ENCODE assay signal across 10 mouse cellular contexts in genomic region chr5:120600946-120601668, GRCm38 (mm10). TPM values are rescaled to one million over a fixed set of nuclear protein-coding genes. Genes with fewer than 3 reads are reported as not detected.
DNase-seq lines count a peak whose midpoint lies in the region; ATAC-seq and TF ChIP-seq lines count a peak whose summit lies in the region.
"Had no signal": no experiment of that assay in that cellular context is flagged by ENCODE, and none has a peak within 500 bp of the region (broad histone marks: within the 10 kb centered on the region; RNA-seq: fewer than 3 reads in every experiment).

No protein-coding gene starts in this region.

- no peaks in the 10 kb centered on the region for H3K9me3 ChIP-seq in heart, postnatal 0 days (replicated peaks; ENCODE audit: control insufficient read depth, low read length)
- H3K9me3 ChIP-seq: limb, embryonic 15.5 days had no signal

- 0 out of 2 replicates have a peak, but pooled peaks cover 12% of the 10 kb centered on the region for H3K4me1 ChIP-seq in heart, postnatal 0 days (ENCODE audit: control insufficient read depth, insufficient read depth)
- peaks cover 8% of the 10 kb centered on the region for H3K4me1 ChIP-seq in liver, adult 2 months (ENCODE audit: control insufficient read depth, insufficient read depth, low read length)

- no peak overlapping the region for H3K9ac ChIP-seq in heart, postnatal 0 days (replicated peaks; ENCODE audit: low read depth, low read length)
- H3K9ac ChIP-seq in liver, adult 2 months (ENCODE audit: low read depth, low read length) = no peak overlapping the region
- H3K9ac ChIP-seq: limb, embryonic 15.5 days had no signal

- no peak overlapping the region for H3K4me3 ChIP-seq in heart, postnatal 0 days (ENCODE audit: low read depth, low read length)
- H3K4me3 ChIP-seq in liver, adult 2 months (ENCODE audit: insufficient read depth, low read depth, low read length) = no peak overlapping the region
- H3K4me3 ChIP-seq: limb, embryonic 15.5 days had no signal

- no peak overlapping the region for H3K4me2 ChIP-seq in heart, postnatal 0 days (ENCODE audit: low read depth, low read length)
- H3K4me2 ChIP-seq: limb, embryonic 15.5 days had no signal

- WGBS in heart, postnatal 0 days = 40% methylated on average over 11 of the region's 11 CpGs
- 44% methylated on average over 11 of the region's 11 CpGs for WGBS in liver, adult 2 months

- H3K27ac ChIP-seq in heart, postnatal 0 days (ENCODE audit: low read depth) = 0 out of 2 replicates have a peak overlapping the region, but pooled peaks have one; percentile 18
- H3K27ac ChIP-seq in liver, adult 2 months (replicated peaks; ENCODE audit: insufficient read depth, low read depth, low read length) = no peak overlapping the region
- H3K27ac ChIP-seq: limb, embryonic 15.5 days had no signal

- H3K36me3 ChIP-seq in heart, postnatal 0 days (replicated peaks; ENCODE audit: control insufficient read depth, insufficient read depth, low read length) = no peaks in the 10 kb centered on the region
- no peaks in the 10 kb centered on the region for H3K36me3 ChIP-seq in liver, adult 2 months (ENCODE audit: control insufficient read depth, insufficient read depth, low read length)
- H3K36me3 ChIP-seq: limb, embryonic 15.5 days had no signal

- TF ChIP-seq CTCF in heart, postnatal 0 days (IDR thresholded peaks at IDR 0.05; ENCODE audit: low read depth) = peak; percentile 53
- peak; percentile 91 for TF ChIP-seq CTCF in liver, adult 2 months (IDR thresholded peaks at IDR 0.05; ENCODE audit: low read depth, low read length)

- peaks cover 25% of the 10 kb centered on the region; the same call in 1 of the 2 replicates for H3K27me3 ChIP-seq in heart, postnatal 0 days (ENCODE audit: control insufficient read depth, insufficient read depth, low read length)
- no peaks in the 10 kb centered on the region for H3K27me3 ChIP-seq in liver, adult 2 months (ENCODE audit: control insufficient read depth, insufficient read depth, low read length)
- H3K27me3 ChIP-seq: limb, embryonic 15.5 days had no signal

- no peak for TF ChIP-seq EP300 in heart, postnatal 0 days (IDR thresholded peaks at IDR 0.05; ENCODE audit: low read depth)

- no peaks in the 10 kb centered on the region for H3K79me2 ChIP-seq in liver, adult 2 months (ENCODE audit: control insufficient read depth, insufficient read depth, low read length)

- ATAC-seq in heart, postnatal 0 days (ENCODE audit: insufficient read depth, low read depth) = peak; percentile 40

- peak; percentile 37 for DNase-seq in heart, postnatal 0 days (ENCODE audit: low spot score)
- no peak for DNase-seq in heart, adult 8-10 months (ENCODE audit: low spot score)
- DNase-seq in 3T3-L1 (ENCODE audit: low read depth, low spot score) (peak; percentile 30), MN1 (ENCODE audit: low spot score) (peak; percentile 51)
- peak; percentile 75 for DNase-seq in liver, adult 2 months (ENCODE audit: extremely low read depth, low read depth, low spot score)
- DNase-seq in T-cell, adult 2 months (ENCODE audit: low spot score) = no peak
- no peak for DNase-seq in right cerebral cortex, postnatal 25 days
- no peak for DNase-seq in right cerebral cortex, postnatal 14 days

- TF ChIP-seq POLR2A in liver, adult 2 months (IDR thresholded peaks at IDR 0.05; ENCODE audit: extremely low read depth, insufficient read depth, low read length) = no peak

RNA-seq across cellular contexts. Expression of gene Rita1, which starts 11.3 kb away (rescaled TPM):
- total RNA-seq in heart, postnatal 0 days (2014; rRNA removed; ENCODE audit: low replicate concordance) = 20.2 and 24.5 TPM in 2 replicates
- polyA plus RNA-seq in heart, postnatal 0 days (2015; fragmentation: Nextera tagmentation; extraction: Ambion mirVana) = 15.7 and 16.3 TPM in 2 replicates
- 10 to 100 TPM; 14.3 to 17.9 (median 15.3) TPM for total RNA-seq in heart, adult 8-10 months (2022)
- total RNA-seq in liver, adult 2 months (2014; rRNA removed) = 4.4 and 5.9 TPM in 2 replicates
- 9.1 and 10.5 TPM in 2 replicates for polyA plus RNA-seq in liver, adult 2 months (2012; rRNA removed)

RNA-seq across cellular contexts. Expression of gene Ddx54, which starts 11.4 kb away (rescaled TPM):
- 23.0 and 24.1 TPM in 2 replicates for total RNA-seq in heart, postnatal 0 days (2014; rRNA removed; ENCODE audit: low replicate concordance)
- polyA plus RNA-seq in heart, postnatal 0 days (2015; fragmentation: Nextera tagmentation; extraction: Ambion mirVana) = 17.1 and 18.2 TPM in 2 replicates
- total RNA-seq in heart, adult 8-10 months (2022) = 10 to 100 TPM; 21.0 to 24.7 (median 23.0) TPM
- 15.2 and 19.8 TPM in 2 replicates for total RNA-seq in liver, adult 2 months (2014; rRNA removed)
- polyA plus RNA-seq in liver, adult 2 months (2012; rRNA removed) = 24.2 and 24.6 TPM in 2 replicates

RNA-seq across cellular contexts. Expression of gene Iqcd, which starts 12.3 kb away (rescaled TPM):
- total RNA-seq in heart, postnatal 0 days (2014; rRNA removed; ENCODE audit: low replicate concordance) = not detected in 2 replicates
- polyA plus RNA-seq in heart, postnatal 0 days (2015; fragmentation: Nextera tagmentation; extraction: Ambion mirVana) = 0.14 and 0.18 TPM in 2 replicates
- under 1 TPM in 2 of 4 experiments, not detected in 2; 0.14 to 0.22 TPM for total RNA-seq in heart, adult 8-10 months (2022)
- total RNA-seq in liver, adult 2 months (2014; rRNA removed) = 0.09 TPM in 1 of 2 replicates, not detected in the other
- 0.15 and 0.22 TPM in 2 replicates for polyA plus RNA-seq in liver, adult 2 months (2012; rRNA removed)
- total RNA-seq: gastrocnemius, adult 18-20 months had no signal

RNA-seq across cellular contexts. Expression of gene Tpcn1, which starts 12.6 kb away (rescaled TPM):
- total RNA-seq in heart, postnatal 0 days (2014; rRNA removed; ENCODE audit: low replicate concordance) = 15.8 and 27.6 TPM in 2 replicates
- 11.5 and 11.7 TPM in 2 replicates for polyA plus RNA-seq in heart, postnatal 0 days (2015; fragmentation: Nextera tagmentation; extraction: Ambion mirVana)
- total RNA-seq in heart, adult 8-10 months (2022) = 10 to 100 TPM; 34.8 to 36.7 (median 36.3) TPM
- total RNA-seq in liver, adult 2 months (2014; rRNA removed) = 7.6 and 11.5 TPM in 2 replicates
- 51.9 and 78.1 TPM in 2 replicates for polyA plus RNA-seq in liver, adult 2 months (2012; rRNA removed)

RNA-seq across cellular contexts. Expression of gene Cfap73, which starts 32.9 kb away (rescaled TPM):
- total RNA-seq in heart, postnatal 0 days (2014; rRNA removed; ENCODE audit: low replicate concordance) = not detected in 2 replicates
- polyA plus RNA-seq in heart, postnatal 0 days (2015; fragmentation: Nextera tagmentation; extraction: Ambion mirVana) = not detected in 2 replicates
- total RNA-seq in heart, adult 8-10 months (2022) = not detected
- not detected in 2 replicates for total RNA-seq in liver, adult 2 months (2014; rRNA removed)
- polyA plus RNA-seq in liver, adult 2 months (2012; rRNA removed) = not detected in 2 replicates
- total RNA-seq: gastrocnemius, adult 18-20 months had no signal
- polyA plus RNA-seq: limb, embryonic 15.5 days had no signal

Comparison
In these comparisons a context has a peak if more than half of its experiments do, and no peak if none do; other contexts are left out.
1. DNase-seq: peak in heart, postnatal 0 days (single experiment), 3T3-L1 (single experiment), MN1 (single experiment) and liver, adult 2 months (single experiment); none in heart, adult 8-10 months (single experiment), T-cell, adult 2 months (single experiment), right cerebral cortex, postnatal 25 days (single experiment) and right cerebral cortex, postnatal 14 days (single experiment).